Mouse (Mus musculus) hindbrain, postnatal 0 days (tissue): Measurements from ENCODE around the gene Ccdc60. TPM values are rescaled to one million over a fixed set of nuclear protein-coding genes. Genes with fewer than 3 reads are reported as not detected.

ENCODE experiments used
- ATAC-seq: fragments of 200-750 bp; cut with Nextera tagmentation; 2 replicates; pipeline ENCODE4 v1.8.0; 2017; ENCODE audit warnings: mild to moderate bottlenecking, moderate TSS enrichment, moderate library complexity
- DNase-seq: peaks from one replicate; pipeline ENCODE4 v3.0.0-alpha.2; 2015; ENCODE audit warnings: low spot score
- H3K27ac ChIP-seq: fragments of 300-500 bp; sonication (generic); 2 replicates; pipeline ENCODE4 v1.5.1; 2014; ENCODE audit warnings: mild to moderate bottlenecking
- H3K27me3 ChIP-seq: fragments of 300-500 bp; sonication (generic); 2 replicates; pipeline ENCODE4 v1.6.1; 2014; ENCODE audit warnings: low read length, mixed read lengths; ENCODE audit not compliant: insufficient read depth
- H3K36me3 ChIP-seq: fragments of 300-500 bp; sonication (generic); 2 replicates; pipeline ENCODE4 v1.6.1; 2014; ENCODE audit warnings: low read length, mixed read lengths; ENCODE audit not compliant: insufficient read depth
- H3K4me1 ChIP-seq: fragments of 300-500 bp; sonication (generic); 2 replicates; pipeline ENCODE4 v1.6.1; 2014; ENCODE audit warnings: antibody characterized with exemption, low read length, mixed read lengths; ENCODE audit not compliant: insufficient read depth
- H3K4me2 ChIP-seq: fragments of 300-500 bp; sonication (generic); 2 replicates; pipeline ENCODE4 v1.6.1; 2014; ENCODE audit warnings: low read depth, mild to moderate bottlenecking, low read length, moderate library complexity, mixed read lengths
- H3K4me3 ChIP-seq: fragments of 300-500 bp; sonication (generic); 2 replicates; pipeline ENCODE4 v1.5.1; 2014; ENCODE audit warnings: low read length
- H3K9ac ChIP-seq: fragments of 300-500 bp; sonication (generic); replicated peaks from 2 replicates; pipeline ENCODE4 v1.6.1; 2014; ENCODE audit warnings: mild to moderate bottlenecking, low read length, moderate library complexity, mixed read lengths
- H3K9me3 ChIP-seq: fragments of 300-500 bp; sonication (generic); 2 replicates; pipeline ENCODE4 v1.6.1; 2016; ENCODE audit warnings: low read length, mixed read lengths
- CTCF ChIP-seq: IDR thresholded peaks from 2 replicates; pipeline ENCODE4 v1.5.1; 2016; ENCODE audit warnings: antibody characterized with exemption, control low read depth, low read depth
- whole genome bisulfite sequencing: fragments of 180-500 bp; shearing (Covaris S2); extraction: QIAGEN DNeasy Blood & Tissue Kit; methylation state at CpG from one replicate; pipeline ENCODE4 v1.1.7; 2014; 5-methylcytosine and 5-hydroxymethylcytosine counted together
- polyA plus RNA-seq: library from polyadenylated mRNA; unstranded; fragments of >200 nt; fragmentation: Nextera tagmentation; extraction: Ambion mirVana; gene quantifications from 2 replicates; pipeline ENCODE4 v1.2.1, GENCODE M21; 2015
- total RNA-seq: library from RNA; depleted of rRNA; stranded (reverse); fragments of >200 nt; gene quantifications from 2 replicates; pipeline ENCODE4 v1.2.3, GENCODE M21; 2014

Gene Ccdc60
- total and polyA plus RNA-seq, 2 experiments from 2014 or later, result 0.73 to 2.3 TPM

GRCm38 (mm10) chr5:116260356-116260755 lies 28.4 kb downstream of the Ccdc60 start:
- Histone ChIP-seq H3K4me2 (no peak overlapping the region), H3K4me3 (no peak overlapping the region), H3K27ac (peak overlapping the region; percentile 58), H3K9me3 (no peaks in the 10 kb centered on the region), H3K4me1 (peaks cover 10% of the 10 kb centered on the region; the same call in 1 of the 2 replicates), H3K27me3 (no peaks in the 10 kb centered on the region), H3K9ac (no peak overlapping the region), H3K36me3 (no peaks in the 10 kb centered on the region)
- 48% methylated on average over 5 of the region's 5 CpGs for WGBS
- peak; percentile 56 for ATAC-seq
- no peak for TF ChIP-seq CTCF
- DNase-seq, result peak; percentile 46

- H3K27ac ChIP-seq, result peak overlapping the region; percentile 42; the same call in 1 of the 2 replicates
- ATAC-seq, result peak; percentile 44; the same call in 1 of the 2 replicates
- no peaks in the 10 kb centered on the region for H3K9me3 ChIP-seq
Measured at GRCm38 (mm10) chr5:116258321-116258860, 30.4 kb downstream of the Ccdc60 start.

GRCm38 (mm10) chr5:116253914-116254313 lies 34.9 kb downstream of the Ccdc60 start:
- Histone ChIP-seq H3K4me3 (no peak overlapping the region), H3K27me3 (no peaks in the 10 kb centered on the region), H3K9ac (no peak overlapping the region), H3K36me3 (no peaks in the 10 kb centered on the region), H3K9me3 (no peaks in the 10 kb centered on the region), H3K4me1 (peaks cover under 1% of the 10 kb centered on the region; the same call in 1 of the 2 replicates), H3K27ac (no peak overlapping the region), H3K4me2 (no peak overlapping the region)
- ATAC-seq (no peak), DNase-seq (no peak)
- WGBS, result 88% methylated on average over 4 of the region's 4 CpGs
- no peak for TF ChIP-seq CTCF

More at GRCm38 (mm10) chr5:116258321-116258860, 30.4 kb downstream of the Ccdc60 start:
- DNase-seq, result peak; percentile 79
- WGBS, result 33% methylated on average over 8 of the region's 8 CpGs
- Histone ChIP-seq H3K4me3 (no peak overlapping the region), H3K9ac (no peak overlapping the region), H3K4me1 (peaks cover 10% of the 10 kb centered on the region; the same call in 1 of the 2 replicates), H3K4me2 (no peak overlapping the region), H3K27me3 (no peaks in the 10 kb centered on the region), H3K36me3 (no peaks in the 10 kb centered on the region)
- TF ChIP-seq CTCF, result no peak

DNA sequence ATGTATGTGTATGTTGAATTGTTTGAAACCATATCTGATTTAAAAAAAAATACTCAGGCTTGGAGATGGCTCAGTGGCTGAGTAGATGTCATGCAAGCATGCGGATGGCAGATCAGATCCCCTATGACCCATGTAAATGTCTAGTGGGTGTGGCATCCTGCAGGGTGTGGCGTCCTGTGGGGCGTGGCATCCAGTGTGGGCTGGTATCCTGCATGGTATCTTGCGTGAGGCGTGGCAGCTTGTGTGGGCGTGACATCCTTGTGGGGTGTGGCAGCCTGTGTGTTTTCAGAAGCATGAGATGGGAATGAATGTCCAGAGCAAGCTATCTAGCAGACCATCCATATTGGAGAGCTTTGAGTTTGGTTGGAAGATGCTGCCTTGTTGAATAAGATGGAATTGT lies 36.6 kb downstream of the Ccdc60 start:
- no peaks in the 10 kb centered on the region for H3K4me1 ChIP-seq
- H3K27me3 ChIP-seq, result no peaks in the 10 kb centered on the region
- H3K36me3 ChIP-seq, result no peaks in the 10 kb centered on the region
- H3K4me3 ChIP-seq, result no peak overlapping the region
- H3K4me2 ChIP-seq, result no peak overlapping the region
- WGBS, result 88% methylated on average over 6 of the region's 6 CpGs
- no peak overlapping the region for H3K27ac ChIP-seq
- H3K9me3 ChIP-seq, result no peaks in the 10 kb centered on the region
- no peak for TF ChIP-seq CTCF
- no peak for DNase-seq
- no peak for ATAC-seq
- H3K9ac ChIP-seq, result no peak overlapping the region

GRCm38 (mm10) chr5:116246642-116247041 lies 42.1 kb downstream of the Ccdc60 start:
- no peak overlapping the region for H3K4me2 ChIP-seq
- H3K4me1 ChIP-seq, result no peaks in the 10 kb centered on the region
- H3K27ac ChIP-seq, result no peak overlapping the region
- 74% methylated on average over 7 of the region's 7 CpGs for WGBS
- no peaks in the 10 kb centered on the region for H3K9me3 ChIP-seq
- no peak for TF ChIP-seq CTCF
- H3K27me3 ChIP-seq, result no peaks in the 10 kb centered on the region
- no peak for ATAC-seq
- H3K9ac ChIP-seq, result no peak overlapping the region
- no peaks in the 10 kb centered on the region for H3K36me3 ChIP-seq
- no peak for DNase-seq
- no peak overlapping the region for H3K4me3 ChIP-seq

GRCm38 (mm10) chr5:116244476-116244875 lies 44.3 kb downstream of the Ccdc60 start:
- no peak overlapping the region for H3K9ac ChIP-seq
- no peak for TF ChIP-seq CTCF
- ATAC-seq (no peak), DNase-seq (no peak)
- H3K36me3 ChIP-seq, result no peaks in the 10 kb centered on the region
- no peaks in the 10 kb centered on the region for H3K4me1 ChIP-seq
- H3K27me3 ChIP-seq, result no peaks in the 10 kb centered on the region
- H3K4me2 ChIP-seq, result no peak overlapping the region
- no peak overlapping the region for H3K27ac ChIP-seq
- WGBS, result 59% methylated on average over 3 of the region's 3 CpGs
- H3K4me3 ChIP-seq, result no peak overlapping the region
- H3K9me3 ChIP-seq, result no peaks in the 10 kb centered on the region

- Histone ChIP-seq H3K36me3 (no peaks in the 10 kb centered on the region), H3K4me2 (no peak overlapping the region), H3K4me1 (no peaks in the 10 kb centered on the region), H3K9me3 (no peaks in the 10 kb centered on the region), H3K9ac (no peak overlapping the region), H3K4me3 (no peak overlapping the region), H3K27ac (no peak overlapping the region), H3K27me3 (no peaks in the 10 kb centered on the region)
- 79% methylated on average over 9 of the region's 9 CpGs for WGBS
- TF ChIP-seq CTCF, result no peak
- ATAC-seq, result no peak
- DNase-seq, result no peak
Measured at GRCm38 (mm10) chr5:116243622-116244021, 45.2 kb downstream of the Ccdc60 start.
